Mouse (Mus musculus) regulatory T cell (primary cell): Measurements from ENCODE around the gene 9430015G10Rik.
"Not testable (repeated sequence)": the region's sequence is repeated elsewhere in the genome, so short reads cannot be mapped to it uniquely, and the experiment has no call there.

Source experiments
- in situ Hi-C: fragments of 300-600 bp; cut with MboI, MseI; formaldehyde crosslinking; loops from one replicate; pipeline ENCODE4 v1.15.1; 2025; ENCODE audit warnings: high pct_unique_total_duplicates

The 9430015G10Rik gene

GRCm38 (mm10) chr4:156097770-156098366, 11.9 kb upstream of the 9430015G10Rik start:
- in situ Hi-C loops = no loop called here

GRCm38 (mm10) chr4:156099427-156099826, 10.4 kb upstream of the 9430015G10Rik start:
- in situ Hi-C loops = no loop called here

- in situ Hi-C loops = loop anchor here (5.0 kb wide), 1 partner anchor 128 kb away; no protein-coding TSS in a partner anchor
Measured at GRCm38 (mm10) chr4:156100501-156100900, 9.3 kb upstream of the 9430015G10Rik start.

GRCm38 (mm10) chr4:156101481-156101903, 8.3 kb upstream of the 9430015G10Rik start:
- in situ Hi-C loops = loop anchor here (5.0 kb wide), 1 partner anchor 129 kb away; no protein-coding TSS in a partner anchor

GRCm38 (mm10) chr4:156103342-156103741, 6.4 kb upstream of the 9430015G10Rik start:
- in situ Hi-C loops = loop anchor here (5.0 kb wide), 1 partner anchor 131 kb away; no protein-coding TSS in a partner anchor

- in situ Hi-C loops = no loop called here
Measured at GRCm38 (mm10) chr4:156108606-156109546, 906 bp upstream of the 9430015G10Rik start.

GRCm38 (mm10) chr4:156124077-156124476, 14.3 kb downstream of the 9430015G10Rik start:
- in situ Hi-C loops = no loop called here

GRCm38 (mm10) chr4:156125393-156125792, 15.6 kb downstream of the 9430015G10Rik start:
- in situ Hi-C loops = no loop called here

- in situ Hi-C loops = no loop called here
Measured at GRCm38 (mm10) chr4:156126841-156127240, 17.1 kb downstream of the 9430015G10Rik start.

- in situ Hi-C loops = no loop called here
Measured at GRCm38 (mm10) chr4:156128746-156129145, 19.0 kb downstream of the 9430015G10Rik start.

GRCm38 (mm10) chr4:156130436-156130835, 20.7 kb downstream of the 9430015G10Rik start, which contains the start of gene Rnf223:
Rnf223 (plus strand) TSS chr4:156130513.
- in situ Hi-C loops = no loop called here

GRCm38 (mm10) chr4:156130940-156131339, 21.2 kb downstream of the 9430015G10Rik start:
- in situ Hi-C loops = no loop called here

GRCm38 (mm10) chr4:156133334-156133733, 23.6 kb downstream of the 9430015G10Rik start:
- in situ Hi-C loops = no loop called here

GRCm38 (mm10) chr4:156133943-156134605, 24.3 kb downstream of the 9430015G10Rik start:
- in situ Hi-C loops = no loop called here

- in situ Hi-C loops = no loop called here
Measured at GRCm38 (mm10) chr4:156135112-156135511, 25.3 kb downstream of the 9430015G10Rik start.

GRCm38 (mm10) chr4:156135801-156136200, 26.0 kb downstream of the 9430015G10Rik start:
- in situ Hi-C loops = no loop called here

- in situ Hi-C loops = no loop called here
Measured at GRCm38 (mm10) chr4:156136285-156137100, 26.7 kb downstream of the 9430015G10Rik start.

GRCm38 (mm10) chr4:156150887-156151286, 41.1 kb downstream of the 9430015G10Rik start:
- in situ Hi-C loops = not testable (repeated sequence)

GRCm38 (mm10) chr4:156154771-156155170, 45.0 kb downstream of the 9430015G10Rik start:
- in situ Hi-C loops = no loop called here

GRCm38 (mm10) chr4:156166477-156166876, 56.7 kb downstream of the 9430015G10Rik start:
- in situ Hi-C loops = no loop called here

- in situ Hi-C loops = no loop called here
Measured at GRCm38 (mm10) chr4:156168611-156169010, 58.8 kb downstream of the 9430015G10Rik start.
